Mouse (Mus musculus): ENCODE measurements at regions not wholly inside any gene's neighbourhood (a gene's known extent, or its start where the extent isn't known, plus 50 kb on each side); places are given as distances from the start of the nearest gene placed in this dataset.

DNA sequence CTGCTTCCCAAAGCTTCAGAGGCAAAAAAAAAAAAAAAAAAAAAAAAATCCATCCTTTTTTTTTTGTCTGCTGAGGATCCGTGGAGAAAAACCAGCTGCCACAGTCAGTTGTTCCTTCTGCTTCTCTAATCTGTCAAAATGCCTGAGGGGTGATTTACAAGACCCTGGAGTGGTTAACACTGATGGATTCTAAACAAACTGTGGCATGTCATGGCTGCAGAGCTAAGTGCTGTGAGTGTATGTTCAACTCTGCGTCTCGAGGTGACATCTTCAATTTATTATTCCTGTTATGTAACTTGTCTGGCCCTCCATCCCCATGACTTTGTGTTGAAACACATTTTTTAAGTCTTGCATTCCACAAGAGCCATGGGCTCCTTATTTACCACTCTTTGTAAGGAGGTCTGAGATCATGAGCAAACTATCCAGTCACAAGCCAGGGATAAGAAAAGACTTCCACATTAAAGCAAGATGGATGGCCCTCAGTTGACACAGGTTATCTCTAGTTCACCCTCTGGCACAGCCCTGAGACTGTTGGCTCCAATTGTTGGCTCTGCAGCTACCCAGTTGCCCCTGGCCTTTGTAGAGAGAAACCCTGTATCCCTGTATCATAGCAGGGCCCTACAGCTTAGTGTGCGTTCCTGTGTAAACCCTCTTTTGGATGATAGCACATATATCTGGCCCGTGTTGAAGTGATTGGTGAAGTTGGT is 153.6 kb downstream of the Thbs2 start:
- in situ Hi-C loops (cut with MboI; ENCODE audit: low sequenced_read_pairs) = no loop called here

DNA sequence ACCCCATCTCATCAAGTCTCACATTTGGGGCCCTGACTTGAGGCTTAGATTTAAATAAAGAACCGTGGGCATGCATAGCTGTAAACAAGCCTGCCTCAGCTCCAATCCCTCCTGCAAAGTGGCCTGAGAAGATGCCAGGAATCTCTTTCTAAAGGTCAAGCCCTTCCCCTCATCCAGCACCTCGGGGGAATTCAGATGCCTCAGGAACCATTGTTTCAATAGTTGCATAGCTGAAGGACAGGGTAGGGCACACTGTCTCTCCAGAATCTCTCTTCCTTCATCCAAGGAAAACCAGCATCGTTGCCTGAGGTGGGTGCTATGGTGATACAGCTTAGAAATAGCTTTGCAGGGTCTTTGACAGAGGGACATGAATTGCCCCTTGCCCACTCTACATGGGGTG is 154.4 kb downstream of the Thbs2 start:
- in situ Hi-C loops (cut with MboI; ENCODE audit: low sequenced_read_pairs) = loop anchor here (10.0 kb wide), 1 partner anchor 365 kb away; no protein-coding TSS in a partner anchor

DNA sequence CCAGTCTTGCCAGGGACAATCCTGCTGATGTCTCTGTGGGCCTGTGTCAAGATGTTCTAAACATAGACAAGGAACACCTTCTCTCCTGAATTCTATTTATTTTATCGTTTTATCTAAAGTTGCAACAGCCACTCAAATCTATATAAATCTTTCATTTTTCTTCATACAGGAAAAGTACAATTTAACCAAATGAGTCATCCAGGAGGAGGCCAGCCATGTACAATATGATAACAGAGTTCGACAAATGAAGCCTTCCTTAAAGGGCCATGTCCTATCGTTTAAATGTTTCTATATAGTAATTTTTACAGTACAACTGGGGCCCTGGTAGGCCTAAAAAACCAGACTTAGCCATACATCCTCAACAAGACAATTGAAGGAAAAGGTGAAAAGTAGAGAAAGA is 154.8 kb downstream of the Thbs2 start:
- in situ Hi-C loops (cut with MboI; ENCODE audit: low sequenced_read_pairs) = loop anchor here (10.0 kb wide), 1 partner anchor 366 kb away; no protein-coding TSS in a partner anchor

DNA sequence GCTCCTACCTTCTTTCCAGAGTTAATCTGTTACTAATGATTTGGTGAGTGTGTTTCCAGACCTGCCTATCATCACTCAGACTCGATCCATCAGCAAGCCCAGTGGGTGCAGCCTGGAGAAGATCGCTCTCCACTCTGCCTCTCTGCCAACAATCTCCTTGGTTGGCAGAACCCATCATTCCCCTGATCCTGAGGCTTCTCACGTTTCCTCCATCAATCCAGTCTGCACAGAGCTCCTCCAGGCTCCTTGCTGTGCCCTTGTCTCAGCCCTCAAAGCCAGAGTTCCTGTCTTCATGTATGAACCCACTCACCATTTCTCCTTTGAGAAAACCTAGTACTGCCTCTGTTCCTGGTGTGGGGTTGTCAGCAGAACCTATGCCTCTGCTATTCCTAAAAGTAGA is 155.5 kb downstream of the Thbs2 start:
- in situ Hi-C loops (cut with MboI; ENCODE audit: low sequenced_read_pairs) = loop anchor here (10.0 kb wide), 1 partner anchor 366 kb away; no protein-coding TSS in a partner anchor

DNA sequence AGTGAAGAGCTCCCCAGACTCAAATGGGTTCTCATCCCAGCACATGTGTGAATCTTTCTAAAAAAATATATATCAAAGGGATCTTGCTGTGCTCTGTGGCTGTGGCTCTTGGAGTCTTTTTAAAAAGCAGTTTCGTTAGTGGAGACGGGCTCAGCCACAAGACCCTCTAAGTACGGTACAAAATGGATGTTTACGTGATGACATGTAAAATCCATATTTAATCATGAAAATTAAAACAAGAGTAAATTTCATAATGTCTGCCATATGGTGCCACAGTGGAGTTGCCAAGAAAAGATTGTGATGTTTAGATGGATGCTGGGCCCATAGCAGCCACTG is 161.1 kb downstream of the Thbs2 start:
- in situ Hi-C loops (cut with MboI; ENCODE audit: low sequenced_read_pairs) = loop anchor here (10.0 kb wide), 1 partner anchor 372 kb away; no protein-coding TSS in a partner anchor

DNA sequence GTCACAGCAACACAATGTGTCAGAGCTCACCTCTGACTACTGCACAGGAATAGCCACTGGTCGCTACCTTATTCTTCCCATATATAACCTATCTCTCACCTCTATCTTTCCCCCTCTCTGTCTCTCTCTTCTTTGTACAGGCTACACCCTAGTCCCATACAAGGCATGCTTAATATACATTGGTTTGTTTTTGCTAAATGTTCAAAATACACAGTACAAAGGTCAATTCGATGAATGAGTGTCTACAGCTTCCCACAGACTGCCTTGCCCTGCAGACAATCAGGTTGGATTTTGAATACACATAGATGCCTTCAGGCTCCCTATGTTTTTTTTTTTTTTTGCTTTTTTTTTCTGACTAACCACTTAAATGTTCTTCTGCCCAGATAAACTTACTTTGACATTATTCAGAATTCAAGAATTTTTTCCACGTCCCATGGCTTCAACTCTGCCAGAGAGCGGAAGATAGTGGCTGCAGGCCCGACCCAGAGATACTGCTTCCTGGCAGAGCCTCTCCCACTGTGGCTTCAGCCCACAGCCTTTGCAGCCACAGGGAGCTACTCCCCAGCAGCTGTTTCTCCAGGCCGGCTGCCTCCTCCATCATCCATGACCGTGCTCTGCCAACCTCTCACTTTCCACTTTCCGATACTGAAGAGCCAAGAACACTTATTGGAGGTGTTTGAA is 161.6 kb downstream of the Thbs2 start:
- in situ Hi-C loops (cut with MboI; ENCODE audit: low sequenced_read_pairs) = loop anchor here (10.0 kb wide), 1 partner anchor 372 kb away; no protein-coding TSS in a partner anchor

DNA sequence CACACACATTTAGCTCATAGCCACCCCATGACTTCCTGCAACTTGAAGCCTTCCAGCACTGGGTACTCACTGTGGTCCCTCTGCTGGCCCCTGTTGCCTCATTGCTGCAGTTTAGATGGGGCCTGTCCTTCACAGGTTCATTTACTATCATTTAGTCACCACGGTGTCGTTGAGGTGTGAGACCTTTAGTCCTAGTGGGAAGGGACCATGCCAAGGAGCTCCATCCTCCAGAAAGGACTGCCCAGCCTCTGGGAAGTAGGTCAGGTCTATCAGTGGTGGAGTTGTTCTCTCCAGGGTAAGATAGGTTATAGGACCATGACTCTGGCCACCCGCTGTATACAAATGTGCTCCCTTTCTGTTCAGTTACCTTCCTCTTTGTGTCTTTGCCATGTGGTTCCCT is 162.2 kb downstream of the Thbs2 start:
- in situ Hi-C loops (cut with MboI; ENCODE audit: low sequenced_read_pairs) = loop anchor here (10.0 kb wide), 1 partner anchor 373 kb away; no protein-coding TSS in a partner anchor

DNA sequence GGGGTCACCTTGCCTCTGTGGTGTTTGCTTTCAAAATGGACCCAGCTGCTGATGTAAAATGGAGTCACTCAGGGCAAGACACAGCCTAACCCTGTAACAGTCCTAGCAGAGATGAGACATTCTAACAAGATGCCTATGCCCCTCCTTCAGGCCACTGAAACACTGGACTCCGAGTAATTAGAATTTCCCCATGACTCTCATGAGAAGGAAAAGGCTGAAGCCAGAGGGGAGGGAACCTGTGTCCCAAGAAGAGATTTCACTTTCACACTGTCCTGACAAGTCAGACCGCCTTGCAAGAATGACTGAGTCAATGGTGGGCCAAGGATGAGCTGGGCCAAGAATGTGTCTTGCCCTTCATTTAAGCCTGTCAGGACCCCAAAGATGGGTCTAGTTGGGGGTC is 166.3 kb downstream of the Thbs2 start:
- in situ Hi-C loops (cut with MboI; ENCODE audit: low sequenced_read_pairs) = no loop called here

DNA sequence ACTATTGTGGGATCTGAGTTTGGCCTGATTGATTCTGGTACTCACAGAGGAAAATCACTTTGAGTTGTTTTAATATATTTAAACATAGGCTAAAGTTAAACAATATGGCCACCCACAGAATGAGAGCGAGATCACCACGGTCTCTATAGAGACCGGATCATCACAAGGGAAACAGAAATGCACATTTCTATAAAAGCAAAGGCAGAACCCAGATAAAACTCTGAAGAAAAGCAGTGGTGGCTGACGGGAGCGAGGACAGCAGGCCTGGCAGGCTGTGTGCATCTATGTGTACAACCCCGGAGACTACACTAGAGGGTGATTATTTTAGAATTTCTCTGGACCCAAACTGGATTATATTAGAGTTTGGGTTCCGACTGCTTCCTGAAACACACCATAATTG is 168.8 kb downstream of the Thbs2 start:
- in situ Hi-C loops (cut with MboI; ENCODE audit: low sequenced_read_pairs) = no loop called here

DNA sequence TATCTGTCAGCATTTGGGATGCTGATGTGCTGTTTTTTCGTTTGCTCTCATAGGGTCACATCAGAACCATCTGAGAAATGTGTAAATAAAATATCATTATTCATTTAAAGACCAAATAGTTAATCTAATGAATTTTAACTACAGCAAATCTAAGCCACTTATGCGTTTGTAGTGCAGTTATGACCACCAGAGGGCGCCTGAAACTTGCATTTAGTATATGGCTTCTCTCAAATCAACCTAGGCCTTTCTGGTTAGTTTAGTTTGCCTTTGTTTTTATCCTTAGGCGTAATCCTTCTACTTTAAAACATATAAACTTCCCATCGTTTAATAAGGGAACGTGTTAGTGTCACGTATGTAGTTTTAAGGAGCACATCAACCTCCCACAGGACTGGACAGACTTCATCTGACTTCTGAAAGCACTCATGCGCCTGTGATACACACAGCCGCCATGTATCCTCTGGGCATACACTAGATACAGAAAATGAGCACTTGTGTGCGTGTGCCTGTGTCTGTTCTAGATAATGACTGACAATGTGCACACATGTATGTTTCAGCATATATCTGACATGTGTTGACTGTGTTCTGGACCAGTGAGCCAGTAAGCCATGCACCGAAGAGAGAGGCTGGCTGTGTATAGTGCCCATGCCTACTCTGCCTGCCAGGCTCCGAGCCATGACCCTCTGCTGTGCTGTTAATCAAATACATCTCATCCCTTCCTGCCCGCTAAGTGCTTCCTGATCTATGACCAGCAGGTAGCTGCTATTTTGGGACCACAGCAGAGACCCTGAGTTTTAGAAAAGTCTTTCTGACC is 169.4 kb downstream of the Thbs2 start:
- in situ Hi-C loops (cut with MboI; ENCODE audit: low sequenced_read_pairs) = no loop called here

DNA sequence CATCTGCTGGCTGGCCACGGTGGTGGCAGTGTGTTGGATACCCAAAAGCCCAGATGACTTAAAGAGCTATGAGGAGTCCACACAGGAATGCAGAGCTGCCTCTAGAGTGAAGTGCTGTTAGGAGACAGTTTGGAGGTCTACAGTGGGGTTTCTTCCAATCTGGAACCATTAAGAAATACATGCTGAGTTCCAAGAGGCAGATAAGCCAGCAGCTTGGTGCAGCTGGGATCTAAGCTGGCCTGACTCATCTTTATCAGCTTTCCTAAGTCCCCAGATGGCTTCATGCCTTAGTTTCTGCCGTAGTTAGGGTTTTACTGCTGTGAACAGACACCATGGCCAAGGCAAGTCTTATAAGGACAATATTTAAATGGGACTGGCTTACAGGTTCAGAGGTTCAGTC is 172.0 kb downstream of the Thbs2 start:
- in situ Hi-C loops (cut with MboI; ENCODE audit: low sequenced_read_pairs) = no loop called here

DNA sequence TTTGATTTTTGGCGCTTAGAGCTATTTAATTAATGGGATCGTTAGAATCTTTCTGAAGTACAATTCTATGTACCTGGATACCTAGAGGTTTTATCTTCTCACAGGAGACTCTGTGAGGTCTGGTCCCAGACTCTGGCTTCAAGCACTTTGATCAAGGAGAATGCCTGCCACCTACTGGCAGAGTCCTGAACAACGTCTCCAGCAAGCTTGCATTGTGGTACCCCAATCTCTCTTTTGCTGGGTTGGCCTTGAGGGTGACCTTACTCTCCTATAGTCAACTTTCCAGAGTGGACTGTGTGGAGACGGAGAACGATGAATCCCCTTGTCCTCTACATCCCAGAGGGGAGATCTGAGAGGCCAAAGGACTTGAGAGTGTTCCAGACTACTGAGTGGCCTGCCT is 173.5 kb downstream of the Thbs2 start:
- in situ Hi-C loops (cut with MboI; ENCODE audit: low sequenced_read_pairs) = no loop called here

DNA sequence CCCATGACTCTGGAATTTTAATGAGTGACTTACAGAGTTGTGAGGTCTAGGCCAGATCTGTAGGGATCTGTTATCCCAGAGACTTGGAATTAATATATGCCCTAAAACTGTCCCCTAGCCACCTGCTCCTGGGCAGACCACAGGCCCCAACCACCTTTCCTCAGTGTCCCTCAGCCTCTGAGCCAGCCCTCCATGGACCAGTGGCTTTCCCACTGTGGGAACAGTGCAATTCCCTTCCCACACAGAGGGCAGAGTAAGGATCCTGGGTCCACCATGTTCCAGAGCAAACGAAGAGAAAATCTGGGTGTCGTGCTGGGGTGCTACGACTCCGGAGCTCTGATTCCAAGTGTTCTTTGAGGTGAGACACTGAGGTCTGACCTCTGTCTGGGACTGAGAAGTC is 174.7 kb downstream of the Thbs2 start:
- in situ Hi-C loops (cut with MboI; ENCODE audit: low sequenced_read_pairs) = no loop called here

DNA sequence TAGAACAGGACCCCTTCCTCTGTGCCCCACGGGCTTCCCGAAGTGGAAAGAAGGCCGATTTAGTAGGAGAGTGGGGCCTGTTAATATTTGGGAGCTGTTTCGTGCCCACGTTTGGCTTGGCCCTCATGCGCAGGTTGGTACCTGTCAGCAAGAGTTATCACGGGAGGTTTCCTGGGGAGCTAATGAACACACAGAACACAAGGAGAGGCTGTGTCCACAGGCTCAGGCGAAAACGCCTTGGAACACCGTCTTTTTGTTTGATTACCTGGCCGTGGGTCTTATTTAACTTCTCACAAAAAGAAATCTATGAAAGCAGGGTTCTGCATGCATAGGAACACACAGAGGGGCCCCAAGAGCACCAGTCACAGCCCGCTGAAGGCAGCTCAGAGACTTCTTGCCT is 175.8 kb downstream of the Thbs2 start:
- in situ Hi-C loops (cut with MboI; ENCODE audit: low sequenced_read_pairs) = no loop called here

DNA sequence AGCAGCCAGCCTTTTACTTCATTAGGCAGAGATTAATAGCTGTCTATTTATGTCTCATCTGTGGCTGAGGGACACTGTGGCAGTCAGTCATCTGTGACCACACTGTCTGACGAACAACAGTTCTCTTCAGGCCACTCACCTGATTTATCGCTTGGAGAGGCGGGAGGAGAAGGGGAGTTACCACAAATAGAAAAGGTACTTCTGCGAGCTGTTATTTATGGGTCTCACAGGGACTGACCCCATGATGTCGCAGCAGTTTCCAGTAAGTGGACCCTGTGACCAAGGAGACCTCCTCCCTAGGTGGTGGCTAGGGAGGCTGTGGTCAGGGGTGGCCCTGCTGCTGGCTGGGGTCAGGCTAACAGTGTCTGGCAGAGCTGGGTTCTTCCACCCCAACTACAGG is 176.7 kb downstream of the Thbs2 start:
- in situ Hi-C loops (cut with MboI; ENCODE audit: low sequenced_read_pairs) = no loop called here

DNA sequence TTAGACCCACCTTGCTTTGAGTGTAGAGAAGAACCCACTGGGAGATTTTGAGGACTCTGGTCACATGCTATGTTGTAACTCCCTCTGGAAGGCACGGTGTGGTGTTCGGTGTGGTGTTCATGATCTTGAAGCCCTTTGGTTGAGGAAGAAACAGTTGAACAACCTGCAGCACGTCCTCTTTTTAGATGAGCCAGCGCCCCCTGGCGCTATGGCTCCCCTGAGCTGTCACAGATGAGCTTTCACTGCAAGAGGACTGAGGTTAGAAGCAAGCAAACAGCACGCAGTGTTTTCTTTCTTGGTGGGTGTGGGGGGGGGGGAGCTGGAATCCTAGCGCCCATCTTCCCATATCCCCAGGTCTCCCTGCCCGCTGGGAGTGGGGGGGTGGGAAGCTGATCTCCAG is 177.9 kb downstream of the Thbs2 start:
- in situ Hi-C loops (cut with MboI; ENCODE audit: low sequenced_read_pairs) = no loop called here

DNA sequence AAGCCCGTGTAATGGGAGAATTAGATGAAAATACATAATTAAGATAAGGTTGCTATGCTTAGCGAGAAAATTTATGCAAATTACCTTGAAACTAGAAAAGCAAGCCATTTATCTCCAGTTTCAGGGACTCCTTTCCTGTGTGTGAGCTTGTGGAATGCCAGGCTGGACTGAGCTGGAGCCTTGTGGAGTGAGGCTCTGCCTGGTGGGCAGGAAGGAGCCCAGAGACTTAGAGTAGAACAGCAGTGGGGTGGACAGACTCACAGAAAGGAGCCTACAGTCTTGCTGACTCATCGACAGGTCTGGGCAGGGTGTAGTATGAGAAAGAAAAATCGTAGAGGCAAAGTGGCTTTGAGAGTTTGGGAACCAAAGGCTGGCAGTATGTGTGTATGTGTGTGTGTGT is 180.6 kb downstream of the Thbs2 start:
- in situ Hi-C loops (cut with MboI; ENCODE audit: low sequenced_read_pairs) = no loop called here

DNA sequence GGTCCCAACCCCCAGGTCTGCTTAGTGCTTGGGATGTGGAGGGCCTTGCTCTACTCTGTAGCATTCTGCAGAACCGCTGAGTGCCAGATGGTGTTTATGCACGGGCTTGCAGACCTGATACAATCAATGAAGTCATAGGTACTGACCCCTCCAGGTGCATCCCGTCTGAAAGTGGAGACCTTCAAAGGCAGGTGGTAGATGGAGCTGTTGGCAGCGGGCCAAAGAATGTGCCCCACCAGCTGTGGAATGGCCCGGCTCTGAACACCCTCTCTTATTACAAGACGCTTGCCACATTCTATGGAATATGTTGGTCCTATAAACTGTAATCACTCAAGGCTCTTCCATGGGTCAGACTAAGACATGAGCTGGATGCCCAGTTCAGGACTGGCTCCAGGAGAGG is 183.5 kb downstream of the Thbs2 start:
- in situ Hi-C loops (cut with MboI; ENCODE audit: low sequenced_read_pairs) = no loop called here

DNA sequence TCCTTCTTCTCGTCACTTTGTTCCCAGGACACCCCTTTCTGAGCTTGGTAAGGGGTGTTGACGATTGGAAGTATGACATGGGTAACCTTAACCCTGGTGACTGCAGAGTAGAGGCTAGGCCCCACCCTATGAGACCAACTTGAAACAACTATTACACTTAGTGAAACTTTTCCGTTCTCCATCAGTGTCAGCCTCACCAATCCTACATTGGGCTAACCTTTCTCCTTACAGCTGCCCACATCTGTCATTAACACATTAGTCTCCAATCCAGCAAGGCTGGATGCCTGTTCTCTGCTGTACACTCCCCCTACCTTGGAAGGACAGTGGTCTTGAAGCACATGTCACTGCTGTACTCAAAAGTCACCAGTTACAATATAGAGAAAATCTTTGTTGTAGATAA is 186.9 kb downstream of the Thbs2 start:
- in situ Hi-C loops (cut with MboI; ENCODE audit: low sequenced_read_pairs) = no loop called here

DNA sequence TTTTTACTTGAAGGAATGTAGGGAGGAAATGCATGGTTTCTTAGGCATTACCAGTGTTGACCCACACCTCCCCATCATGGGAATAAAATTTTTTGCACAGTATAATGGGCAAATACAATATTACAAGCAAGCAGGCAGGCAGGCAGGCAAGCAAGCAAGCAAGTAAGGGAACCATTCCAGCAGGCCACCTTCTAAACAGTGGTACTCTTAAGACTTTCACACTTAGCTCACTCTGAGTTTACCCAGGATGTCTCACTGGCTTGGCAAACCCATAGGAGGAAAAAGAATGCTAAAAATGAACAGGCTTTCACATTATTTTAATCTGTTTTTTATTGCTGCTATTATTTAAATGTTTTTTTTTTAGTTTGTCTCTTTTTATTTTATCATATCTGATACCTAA is 187.9 kb downstream of the Thbs2 start:
- in situ Hi-C loops (cut with MboI; ENCODE audit: low sequenced_read_pairs) = no loop called here

DNA sequence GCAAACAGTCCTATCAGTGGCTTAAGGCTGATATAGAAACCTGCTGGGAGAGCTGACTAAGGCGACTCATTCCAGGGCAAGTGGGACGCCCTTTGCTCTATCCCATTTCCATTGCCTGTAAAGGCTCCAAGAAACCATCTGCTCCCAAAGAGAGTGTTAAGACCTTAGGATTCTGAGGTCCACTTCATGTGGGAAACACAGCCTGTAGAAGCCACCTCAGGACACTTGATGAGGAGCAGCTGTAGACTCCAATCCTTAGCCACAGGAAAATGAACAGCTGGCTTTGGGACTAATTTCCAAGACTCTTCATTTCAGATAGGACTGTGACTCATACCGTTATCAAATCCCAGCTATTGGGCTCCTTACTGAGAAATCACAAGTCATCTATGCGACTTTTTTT is 188.6 kb downstream of the Thbs2 start:
- in situ Hi-C loops (cut with MboI; ENCODE audit: low sequenced_read_pairs) = no loop called here

DNA sequence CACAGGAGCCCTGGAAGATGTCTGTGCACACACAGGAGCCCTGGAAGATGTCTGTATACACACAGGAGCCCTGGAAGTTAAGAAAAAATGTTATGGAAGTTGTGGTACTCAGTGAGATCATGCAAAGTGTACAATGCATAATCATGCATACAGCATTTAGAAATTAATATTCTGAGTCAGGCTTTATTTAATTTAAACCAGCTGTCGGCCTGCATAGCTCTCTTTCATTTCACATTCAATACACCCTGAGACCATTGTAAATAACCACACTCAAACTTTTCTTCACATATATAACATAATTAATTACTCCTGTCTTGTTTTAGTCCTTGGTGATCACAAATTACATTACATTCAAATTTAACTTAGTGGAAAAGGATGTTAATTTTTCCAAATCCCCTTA is 190.4 kb downstream of the Thbs2 start:
- in situ Hi-C loops (cut with MboI; ENCODE audit: low sequenced_read_pairs) = no loop called here
